In the genomic region with DNA sequence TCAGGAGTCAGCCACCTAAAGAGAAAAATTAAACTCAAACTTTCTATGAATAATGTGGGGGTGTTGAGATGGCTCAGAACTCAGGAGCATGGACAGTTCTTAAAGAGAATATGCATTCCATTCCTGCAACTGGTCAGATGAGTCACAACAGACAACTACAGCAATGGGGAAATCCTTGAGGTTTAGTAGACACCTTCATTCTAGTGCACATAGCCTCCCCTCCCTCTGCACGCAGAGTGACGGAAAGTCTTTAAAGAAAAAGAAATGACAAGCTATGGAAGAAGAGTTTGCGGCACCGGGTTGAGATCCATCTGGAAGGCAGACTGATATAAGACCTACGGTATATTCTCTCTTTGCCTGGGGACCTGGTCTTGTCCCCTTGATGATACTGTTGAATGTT, we compare ENCODE assay signal across 24 mouse cellular contexts. TPM values are rescaled to one million over a fixed set of nuclear protein-coding genes. Genes with fewer than 3 reads are reported as not detected.
"Had no signal": no experiment of that assay in that cellular context is flagged by ENCODE, and none has a peak within 500 bp of the region (broad histone marks: within the 10 kb centered on the region; RNA-seq: fewer than 3 reads in every experiment).

No protein-coding gene starts in this region.

- H3K4me1 ChIP-seq: neural tube, embryonic 13.5 days; neural tube, embryonic 15.5 days; stomach, embryonic 15.5 days had no signal

- DNase-seq: retina, postnatal 1 day; right cerebral cortex, adult 18-20 months; right cerebral cortex, postnatal 14 days; right cerebral cortex, postnatal 25 days; right cerebral cortex, postnatal 4 days; thymus, adult 18-20 months; thymus, adult 2 months; thymus, postnatal 14 days; thymus, postnatal 25 days; thymus, postnatal 36 days; thymus, postnatal 4 days had no signal

- H3K4me3 ChIP-seq: neural tube, embryonic 13.5 days; neural tube, embryonic 15.5 days; stomach, embryonic 15.5 days had no signal

- H3K36me3 ChIP-seq: neural tube, embryonic 13.5 days; neural tube, embryonic 15.5 days; stomach, embryonic 15.5 days had no signal

- H3K9ac ChIP-seq: neural tube, embryonic 13.5 days; neural tube, embryonic 15.5 days; stomach, embryonic 15.5 days had no signal

- H3K9me3 ChIP-seq: neural tube, embryonic 13.5 days; neural tube, embryonic 15.5 days; stomach, embryonic 15.5 days had no signal

- H3K4me2 ChIP-seq: neural tube, embryonic 13.5 days; neural tube, embryonic 15.5 days; stomach, embryonic 15.5 days had no signal

- H3K27ac ChIP-seq: neural tube, embryonic 13.5 days; neural tube, embryonic 15.5 days; stomach, embryonic 15.5 days; stomach, postnatal 0 days had no signal

- H3K27me3 ChIP-seq: neural tube, embryonic 13.5 days; neural tube, embryonic 15.5 days; stomach, embryonic 15.5 days had no signal

RNA-seq across cellular contexts. Expression of gene Gm12169, which starts 14.1 kb away (rescaled TPM):
- total RNA-seq: neutrophil, adult 5-6 weeks had no signal
- polyA plus RNA-seq: neural tube, embryonic 13.5 days; neural tube, embryonic 14.5 days; neural tube, embryonic 15.5 days; small intestine, adult 2 months; spleen, adult 2 months; stomach, embryonic 14.5 days; stomach, embryonic 15.5 days; stomach, embryonic 16.5 days; stomach, postnatal 0 days; testis, adult 2 months; thymus, adult 2 months; thymus, postnatal 0 days; urinary bladder, adult 2 months had no signal

RNA-seq across cellular contexts. Expression of gene Havcr2, which starts 55.2 kb away (rescaled TPM):
- polyA plus RNA-seq: stomach, embryonic 14.5 days had no signal
